Mouse (Mus musculus) limb, embryonic 13.5 days (tissue): ENCODE results near the gene Rif1. TPM values are rescaled to one million over a fixed set of nuclear protein-coding genes. Genes with fewer than 3 reads are reported as not detected.

Source experiments
- ATAC-seq: fragments of 200-750 bp; cut with Nextera tagmentation; 2 replicates; pipeline ENCODE4 v1.8.0; 2017; ENCODE audit warnings: low read depth, moderate number of reproducible peaks, moderate TSS enrichment; ENCODE audit not compliant: low FRiP score
- H3K27ac ChIP-seq: fragments of 300-500 bp; sonication (generic); 2 replicates; pipeline ENCODE4 v1.5.1; 2015; ENCODE audit warnings: inconsistent platforms, mild to moderate bottlenecking, moderate library complexity
- H3K27me3 ChIP-seq: fragments of 300-500 bp; sonication (generic); 2 replicates; pipeline ENCODE4 v1.6.1; 2015; ENCODE audit warnings: mild to moderate bottlenecking, inconsistent platforms
- H3K36me3 ChIP-seq: fragments of 300-500 bp; sonication (generic); 2 replicates; pipeline ENCODE4 v1.6.1; 2015; ENCODE audit warnings: inconsistent platforms, mild to moderate bottlenecking, moderate library complexity
- H3K4me1 ChIP-seq: fragments of 300-500 bp; sonication (generic); 2 replicates; pipeline ENCODE4 v1.6.1; 2015; ENCODE audit warnings: inconsistent platforms
- H3K4me2 ChIP-seq: fragments of 300-500 bp; sonication (generic); replicated peaks from 2 replicates; pipeline ENCODE4 v1.6.1; 2015; ENCODE audit warnings: inconsistent platforms, mild to moderate bottlenecking, moderate library complexity
- H3K4me3 ChIP-seq: fragments of 300-500 bp; sonication (generic); 2 replicates; pipeline ENCODE4 v1.5.1; 2015; ENCODE audit warnings: moderate library complexity, mild to moderate bottlenecking, inconsistent platforms
- H3K9ac ChIP-seq: fragments of 300-500 bp; sonication (generic); 2 replicates; pipeline ENCODE4 v1.6.1; 2015; ENCODE audit warnings: mild to moderate bottlenecking, inconsistent platforms
- H3K9me3 ChIP-seq: fragments of 300-500 bp; sonication (generic); 2 replicates; pipeline ENCODE4 v1.6.1; 2016; ENCODE audit warnings: inconsistent platforms
- WGBS: fragments of 180-500 bp; shearing (Covaris S2); methylation state at CpG from one replicate; pipeline ENCODE4 v1.1.7; 2015; 5-methylcytosine and 5-hydroxymethylcytosine counted together
- polyA plus RNA-seq: library from polyadenylated mRNA; unstranded; fragments of >200 nt; fragmentation: Nextera tagmentation; extraction: Ambion mirVana; gene quantifications from 2 replicates; pipeline ENCODE4 v1.2.1, GENCODE M21; 2015

Rif1 gene
- 39.9 and 42.4 TPM in 2 replicates for polyA plus RNA-seq

DNA sequence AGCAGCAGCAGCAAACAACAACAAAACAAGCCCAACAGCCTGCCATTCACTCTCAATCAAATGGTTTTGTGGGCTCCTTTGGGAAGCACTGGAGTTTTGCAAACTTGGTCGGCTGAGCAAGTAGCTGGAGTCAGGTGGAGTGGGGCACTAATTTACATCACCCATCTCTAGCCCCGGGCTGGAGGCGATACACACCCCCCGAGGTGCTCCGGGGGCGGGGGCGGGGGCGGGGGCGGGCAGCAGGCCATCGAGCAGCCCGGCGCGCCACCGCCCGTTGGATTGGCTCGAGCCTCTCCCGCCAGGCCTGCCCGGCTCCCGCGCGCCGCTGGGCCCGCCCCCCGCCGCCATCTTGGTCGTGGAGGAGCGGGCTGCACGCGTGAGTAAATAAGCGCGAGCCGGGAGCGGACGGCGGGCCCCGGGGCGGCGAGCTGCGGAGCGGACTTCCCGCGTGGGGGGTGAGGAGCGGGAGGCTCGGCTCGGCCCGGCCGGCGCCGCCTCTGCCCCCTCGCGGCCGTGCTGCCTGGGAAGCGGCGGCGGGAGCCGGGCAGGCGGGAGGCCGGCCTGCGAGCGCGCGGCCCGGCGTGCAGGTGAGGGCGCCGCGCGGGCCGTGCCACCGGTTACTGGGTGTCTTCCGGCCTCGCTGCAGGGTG is at the start of gene Rif1:
TSS of gene Rif1 (plus strand) at position 342 of the 650 bp plus-strand sequence.
- ATAC-seq, result peak; percentile 94
- Histone ChIP-seq H3K4me1 (peaks cover 18% of the 10 kb centered on the region), H3K27me3 (no peaks in the 10 kb centered on the region), H3K9ac (peak within 1 kb of the TSS; percentile 96), H3K9me3 (no peaks in the 10 kb centered on the region), H3K4me3 (peak within 1 kb of the TSS; percentile 99), H3K4me2 (peak within 1 kb of the TSS; percentile 65), H3K27ac (peak within 1 kb of the TSS; percentile 90), H3K36me3 (peaks cover 22% of the 10 kb centered on the region)
- WGBS, result under 1% methylated on average over 50 of the region's 72 CpGs

GRCm38 (mm10) chr2:52027061-52027460 is 45.6 kb upstream of the Rif1 start:
- Histone ChIP-seq H3K4me1 (no peaks in the 10 kb centered on the region), H3K27ac (no peak overlapping the region), H3K36me3 (no peaks in the 10 kb centered on the region), H3K9me3 (0 out of 2 replicates have a peak, but pooled peaks cover 4% of the 10 kb centered on the region), H3K4me3 (no peak overlapping the region), H3K27me3 (no peaks in the 10 kb centered on the region), H3K4me2 (no peak overlapping the region), H3K9ac (no peak overlapping the region)
- 88% methylated on average over 4 of the region's 4 CpGs for WGBS
- no peak for ATAC-seq

GRCm38 (mm10) chr2:52029426-52029825 is 43.2 kb upstream of the Rif1 start:
- Histone ChIP-seq H3K9ac (no peak overlapping the region), H3K4me1 (no peaks in the 10 kb centered on the region), H3K4me3 (no peak overlapping the region), H3K27me3 (no peaks in the 10 kb centered on the region), H3K4me2 (no peak overlapping the region), H3K36me3 (no peaks in the 10 kb centered on the region), H3K27ac (no peak overlapping the region), H3K9me3 (0 out of 2 replicates have a peak, but pooled peaks cover 4% of the 10 kb centered on the region)
- 88% methylated on average over 3 of the region's 3 CpGs for WGBS
- ATAC-seq, result no peak

- 82% methylated on average over 4 of the region's 4 CpGs for WGBS
- 0 out of 2 replicates have a peak, but pooled peaks cover 4% of the 10 kb centered on the region for H3K9me3 ChIP-seq
- H3K27me3 ChIP-seq, result no peaks in the 10 kb centered on the region
- H3K36me3 ChIP-seq, result no peaks in the 10 kb centered on the region
- no peak overlapping the region for H3K4me2 ChIP-seq
- H3K4me1 ChIP-seq, result no peaks in the 10 kb centered on the region
- H3K9ac ChIP-seq, result no peak overlapping the region
- H3K27ac ChIP-seq, result no peak overlapping the region
- H3K4me3 ChIP-seq, result no peak overlapping the region
- no peak for ATAC-seq
These were observed 41.1 kb upstream of the Rif1 start for GRCm38 (mm10) chr2:52031491-52031890.

GRCm38 (mm10) chr2:52034601-52035000 is 38.0 kb upstream of the Rif1 start:
- Histone ChIP-seq H3K4me1 (peaks cover 6% of the 10 kb centered on the region), H3K4me2 (no peak overlapping the region), H3K9me3 (no peaks in the 10 kb centered on the region), H3K27me3 (no peaks in the 10 kb centered on the region), H3K4me3 (no peak overlapping the region), H3K9ac (no peak overlapping the region), H3K36me3 (no peaks in the 10 kb centered on the region), H3K27ac (no peak overlapping the region)
- 89% methylated on average over 4 of the region's 4 CpGs for WGBS
- ATAC-seq, result no peak

DNA sequence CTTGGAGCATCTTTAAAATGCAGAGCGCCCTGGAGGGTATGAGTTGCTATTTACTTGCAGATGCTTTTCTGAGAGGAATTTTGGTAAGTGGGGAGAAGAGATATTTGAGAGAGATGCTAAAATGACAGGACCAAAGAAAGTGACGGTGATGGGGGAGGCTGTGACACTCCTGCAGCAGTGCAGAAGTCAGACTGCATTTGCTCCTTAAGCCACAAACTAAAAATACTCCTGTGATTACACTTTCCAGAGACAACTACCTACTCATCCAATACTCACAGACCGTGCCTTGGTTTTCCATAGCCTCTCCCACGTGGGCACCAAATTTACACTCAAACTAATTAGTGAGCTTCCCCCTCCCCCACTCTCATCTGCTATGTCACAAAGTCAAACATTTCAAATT is 37.5 kb upstream of the Rif1 start:
- 72% methylated on average over 4 of the region's 4 CpGs for WGBS
- H3K27me3 ChIP-seq, result no peaks in the 10 kb centered on the region
- no peak overlapping the region for H3K9ac ChIP-seq
- H3K27ac ChIP-seq, result no peak overlapping the region
- H3K4me1 ChIP-seq, result peaks cover 9% of the 10 kb centered on the region
- H3K36me3 ChIP-seq, result no peaks in the 10 kb centered on the region
- ATAC-seq, result no peak
- no peak overlapping the region for H3K4me3 ChIP-seq
- H3K9me3 ChIP-seq, result no peaks in the 10 kb centered on the region
- H3K4me2 ChIP-seq, result no peak overlapping the region

DNA sequence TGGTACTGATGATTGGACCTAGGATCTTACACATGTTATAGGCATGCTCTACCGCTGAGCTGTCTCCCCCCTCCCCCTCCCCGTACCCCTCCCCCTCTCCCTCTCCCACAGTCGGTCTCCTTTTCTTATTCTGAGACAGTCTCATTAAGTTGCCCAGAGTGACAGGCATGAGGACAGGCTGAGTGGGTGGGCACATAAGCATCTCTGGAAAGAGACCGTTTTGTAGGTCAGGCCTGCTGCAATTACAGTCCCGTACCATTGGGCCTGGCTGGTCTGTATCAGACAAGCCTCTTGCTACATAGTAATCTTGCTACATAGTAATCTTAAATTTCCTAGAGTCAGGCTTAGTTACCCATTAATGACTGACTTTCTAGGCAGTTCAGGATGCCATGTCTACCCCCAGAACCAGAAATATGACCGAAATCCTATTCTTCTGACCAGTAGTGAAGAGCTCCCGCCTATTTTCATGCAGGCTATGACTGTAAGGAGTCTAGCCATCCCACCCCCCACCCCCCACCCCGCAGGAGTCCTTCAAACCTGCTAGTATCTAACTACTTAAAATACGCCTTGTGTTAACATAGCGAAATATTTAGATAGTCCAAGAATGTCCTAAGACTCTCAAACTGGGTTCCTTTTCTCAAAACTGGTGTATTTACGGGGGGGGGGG is 35.6 kb upstream of the Rif1 start:
- H3K4me1 ChIP-seq, result peaks cover 21% of the 10 kb centered on the region
- H3K36me3 ChIP-seq, result no peaks in the 10 kb centered on the region
- H3K4me2 ChIP-seq, result peak overlapping the region; percentile 67
- no peaks in the 10 kb centered on the region for H3K9me3 ChIP-seq
- no peaks in the 10 kb centered on the region for H3K27me3 ChIP-seq
- WGBS, result 41% methylated on average over 9 of the region's 11 CpGs
- peak overlapping the region; percentile 56 for H3K4me3 ChIP-seq
- no peak for ATAC-seq
- no peak overlapping the region for H3K9ac ChIP-seq
- 0 out of 2 replicates have a peak overlapping the region, but pooled peaks have one; percentile 81 for H3K27ac ChIP-seq

DNA sequence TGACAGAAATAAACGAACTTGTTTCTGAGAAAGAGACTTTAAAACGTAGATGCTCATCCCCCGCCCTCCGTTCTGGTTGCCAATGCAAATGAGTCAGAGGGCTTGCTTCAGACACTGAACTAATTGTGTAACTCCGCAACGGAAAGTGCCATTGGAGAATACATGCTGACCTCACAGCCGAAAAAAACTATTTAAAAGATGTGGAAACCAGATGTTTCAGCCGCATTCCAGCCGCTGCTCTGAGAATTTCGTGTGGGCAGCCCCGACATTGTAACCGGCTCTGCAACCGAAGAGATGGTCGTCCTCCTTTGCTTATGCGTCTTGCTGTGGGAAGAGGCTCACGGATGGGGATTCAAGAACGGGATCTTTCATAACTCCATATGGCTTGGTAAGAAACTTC is 34.8 kb upstream of the Rif1 start, which contains the start of gene Tnfaip6:
TSS of gene Tnfaip6 (plus strand) at position 128 of the 400 bp plus-strand sequence.
- WGBS, result under 1% methylated on average over 17 of the region's 17 CpGs
- Histone ChIP-seq H3K9me3 (no peaks in the 10 kb centered on the region), H3K36me3 (no peaks in the 10 kb centered on the region), H3K4me3 (peak within 1 kb of the TSS; percentile 56), H3K27me3 (no peaks in the 10 kb centered on the region), H3K9ac (peak within 1 kb of the TSS; percentile 73), H3K4me1 (peaks cover 29% of the 10 kb centered on the region), H3K4me2 (peak within 1 kb of the TSS; percentile 67), H3K27ac (peak within 1 kb of the TSS; percentile 81)
- ATAC-seq, result peak; percentile 57

DNA sequence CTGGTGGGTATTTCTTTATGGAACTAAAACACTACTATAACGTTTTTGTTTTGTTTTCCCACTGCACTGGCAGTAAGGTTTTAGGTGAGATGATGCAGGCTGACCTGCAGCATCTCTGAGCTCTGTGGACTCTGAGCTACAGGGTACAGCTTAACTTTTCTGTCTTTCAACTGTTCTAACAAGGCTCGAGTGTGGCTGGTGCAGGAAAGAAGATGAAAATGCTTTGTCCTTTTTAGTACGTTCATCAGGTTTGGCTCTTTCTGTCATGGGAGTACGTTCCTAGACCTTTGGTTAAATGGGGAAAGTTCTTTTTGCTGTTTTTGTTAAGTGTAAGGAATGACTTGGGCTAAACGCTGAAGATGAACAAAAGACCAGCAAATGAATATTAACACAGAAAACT is 34.1 kb upstream of the Rif1 start:
- peaks cover 35% of the 10 kb centered on the region for H3K4me1 ChIP-seq
- 22% methylated on average over 5 of the region's 5 CpGs for WGBS
- peak overlapping the region; percentile 67 for H3K4me2 ChIP-seq
- peak overlapping the region; percentile 73 for H3K9ac ChIP-seq
- peak overlapping the region; percentile 56 for H3K4me3 ChIP-seq
- no peak for ATAC-seq
- H3K36me3 ChIP-seq, result peaks cover 2% of the 10 kb centered on the region; the same call in 1 of the 2 replicates
- H3K27me3 ChIP-seq, result no peaks in the 10 kb centered on the region
- H3K9me3 ChIP-seq, result no peaks in the 10 kb centered on the region
- peak overlapping the region; percentile 65 for H3K27ac ChIP-seq

DNA sequence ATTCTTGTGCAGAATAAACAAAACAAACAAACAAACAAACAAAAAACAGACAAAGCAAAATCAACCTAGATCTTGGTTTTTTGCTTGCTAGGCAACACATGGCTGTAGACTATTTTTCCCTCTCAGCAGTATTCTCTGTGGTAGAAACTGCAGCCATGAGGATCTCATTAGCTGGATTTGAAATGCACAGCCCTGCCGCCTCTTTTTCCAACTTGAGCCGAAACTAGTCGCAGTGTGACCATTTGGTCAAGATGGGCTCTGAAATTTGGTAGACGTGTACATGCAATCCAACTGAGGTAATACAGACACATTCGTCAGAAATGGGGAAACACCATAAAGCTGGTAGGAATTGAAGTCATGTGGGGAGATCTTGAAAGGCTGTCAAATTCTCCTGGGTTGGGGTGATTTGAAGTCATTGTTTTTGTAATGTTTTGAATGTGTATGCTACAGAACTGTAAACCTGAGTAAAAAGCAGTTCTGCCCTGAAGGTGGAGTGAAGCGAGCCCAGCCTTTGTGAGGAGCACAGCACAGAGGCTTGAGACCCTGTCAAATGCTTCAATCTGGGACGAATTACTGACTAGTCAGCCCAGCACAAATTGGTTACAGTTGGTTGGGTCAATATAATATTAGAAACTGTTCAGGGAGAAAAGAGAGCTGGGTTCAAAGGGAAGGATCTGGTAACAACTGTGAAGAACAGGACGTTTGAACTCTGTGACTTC is 33.4 kb upstream of the Rif1 start:
- Histone ChIP-seq H3K4me2 (peak overlapping the region; percentile 67), H3K4me1 (peaks cover 36% of the 10 kb centered on the region), H3K9ac (peak overlapping the region; percentile 73), H3K36me3 (peaks cover 8% of the 10 kb centered on the region), H3K27me3 (no peaks in the 10 kb centered on the region), H3K4me3 (peak overlapping the region; percentile 56), H3K9me3 (no peaks in the 10 kb centered on the region), H3K27ac (peak overlapping the region; percentile 86)
- ATAC-seq, result peak; percentile 64; the same call in 1 of the 2 replicates
- 18% methylated on average over 8 of the region's 8 CpGs for WGBS

DNA sequence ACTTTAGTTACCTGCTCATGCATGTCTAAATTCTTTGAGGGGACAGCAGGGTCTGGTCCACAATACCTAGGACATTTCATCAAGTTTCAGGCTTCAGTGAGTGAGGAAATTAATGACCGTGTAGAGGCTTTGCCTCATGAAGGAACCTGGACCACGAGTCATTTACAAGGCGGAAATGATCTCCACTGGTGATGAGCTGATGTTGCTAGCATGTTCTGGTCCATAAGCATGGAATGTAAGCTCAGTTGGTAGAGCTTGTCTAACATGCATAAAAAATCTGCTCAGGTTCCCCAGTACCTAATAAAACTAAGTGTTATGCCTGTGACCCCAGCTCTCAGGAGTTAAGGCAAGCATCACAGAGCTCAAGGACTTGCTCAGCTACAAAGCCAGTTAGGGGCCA is 30.5 kb upstream of the Rif1 start:
- Histone ChIP-seq H3K4me1 (peaks cover 36% of the 10 kb centered on the region), H3K4me2 (0 out of 2 replicates have a peak overlapping the region, but pooled peaks have one; percentile 1), H3K9ac (no peak overlapping the region), H3K36me3 (peaks cover 31% of the 10 kb centered on the region), H3K4me3 (no peak overlapping the region), H3K9me3 (no peaks in the 10 kb centered on the region), H3K27me3 (no peaks in the 10 kb centered on the region), H3K27ac (no peak overlapping the region)
- ATAC-seq, result no peak
- 53% methylated on average over 3 of the region's 3 CpGs for WGBS

DNA sequence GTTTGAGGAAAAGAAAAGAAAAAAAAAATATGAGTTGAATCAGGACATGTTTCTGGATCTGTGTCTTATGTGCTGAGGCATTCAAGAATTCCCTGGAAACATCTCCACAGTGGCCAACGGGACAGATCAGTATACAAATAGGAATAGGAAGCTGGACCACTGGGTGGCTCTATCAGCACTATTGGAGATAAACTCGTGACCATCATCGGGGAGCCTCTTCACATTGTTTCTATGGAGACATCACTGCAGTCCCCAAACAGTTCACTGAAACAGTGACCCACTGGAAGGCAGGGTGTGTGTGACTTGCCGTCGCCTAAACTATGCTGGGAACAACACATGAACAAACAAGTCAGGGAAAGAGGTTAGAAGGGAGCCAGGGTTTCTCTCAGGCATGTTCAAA is 29.9 kb upstream of the Rif1 start:
- Histone ChIP-seq H3K36me3 (peaks cover 37% of the 10 kb centered on the region), H3K9ac (no peak overlapping the region), H3K9me3 (no peaks in the 10 kb centered on the region), H3K27ac (no peak overlapping the region), H3K27me3 (no peaks in the 10 kb centered on the region), H3K4me2 (no peak overlapping the region), H3K4me3 (no peak overlapping the region), H3K4me1 (peaks cover 36% of the 10 kb centered on the region)
- no peak for ATAC-seq
- WGBS, result 78% methylated on average over 5 of the region's 5 CpGs
